Mouse (Mus musculus): ENCODE measurements around the gene Wdr95. TPM values are rescaled to one million over a fixed set of nuclear protein-coding genes. Genes with fewer than 3 reads are reported as not detected.
A peak's percentile ranks its signal among the peaks of the same experiment; 100 is the strongest.
"Not testable (repeated sequence)": the region's sequence is repeated elsewhere in the genome, so short reads cannot be mapped to it uniquely, and the experiment has no call there.

Gene Wdr95
- total RNA-seq, 2 experiments from 2014 or later = 0.30 TPM; not detected in 1

DNA sequence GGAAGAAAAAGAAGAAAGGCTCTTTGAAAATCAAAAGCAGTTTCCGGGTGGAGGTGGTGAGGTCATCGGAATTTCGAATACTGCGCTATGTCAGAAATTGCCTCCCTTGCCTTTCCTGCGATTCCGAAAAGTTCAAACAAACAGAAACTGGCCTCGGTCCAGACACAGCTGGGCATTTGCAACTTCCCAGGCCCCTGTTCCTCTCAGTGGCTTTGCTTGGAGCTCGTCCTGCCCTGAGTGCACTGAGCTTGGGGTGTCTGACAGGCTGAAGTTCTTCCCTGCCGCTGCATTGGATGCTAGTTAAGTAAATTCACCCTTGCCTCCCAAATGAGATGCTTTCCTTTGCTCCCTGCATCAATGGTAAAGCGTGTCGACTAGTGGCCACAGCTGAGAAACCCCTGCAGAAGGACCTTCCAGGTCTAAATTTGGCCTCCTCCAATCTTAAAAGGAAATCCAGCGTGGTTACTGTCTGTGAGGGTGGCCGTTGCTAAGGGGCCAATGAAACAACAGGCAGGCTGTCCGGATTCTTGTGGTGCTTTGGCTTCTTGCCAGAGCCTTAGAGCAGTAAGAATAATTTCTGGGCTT, 14.3 kb upstream of the Wdr95 start:
- intact Hi-C loops (cut with DNase I) = no loop called here
- DNase-seq = peak in 1 of 2 experiments; percentile 24

DNA sequence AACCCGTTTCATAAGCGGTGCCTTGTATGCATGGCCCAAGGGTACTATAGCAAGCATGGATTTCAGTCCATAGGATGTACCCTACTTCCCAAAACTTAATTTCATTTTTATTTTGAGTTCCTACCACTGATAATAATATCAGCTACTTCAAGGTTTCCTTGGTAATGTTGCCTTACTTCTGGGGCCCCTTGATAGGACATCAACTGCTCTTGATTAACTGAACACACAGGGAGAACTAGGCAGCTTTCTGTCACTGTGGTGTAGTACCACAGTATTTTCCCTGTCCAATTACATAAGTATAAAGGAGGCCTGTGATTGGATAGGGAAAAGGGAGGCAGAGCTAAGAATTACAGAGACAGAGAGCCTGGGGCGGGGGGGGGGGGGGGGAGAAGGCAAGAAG, 13.6 kb upstream of the Wdr95 start:
- DNase-seq = no peak
- intact Hi-C loops (cut with DNase I) = no loop called here

DNA sequence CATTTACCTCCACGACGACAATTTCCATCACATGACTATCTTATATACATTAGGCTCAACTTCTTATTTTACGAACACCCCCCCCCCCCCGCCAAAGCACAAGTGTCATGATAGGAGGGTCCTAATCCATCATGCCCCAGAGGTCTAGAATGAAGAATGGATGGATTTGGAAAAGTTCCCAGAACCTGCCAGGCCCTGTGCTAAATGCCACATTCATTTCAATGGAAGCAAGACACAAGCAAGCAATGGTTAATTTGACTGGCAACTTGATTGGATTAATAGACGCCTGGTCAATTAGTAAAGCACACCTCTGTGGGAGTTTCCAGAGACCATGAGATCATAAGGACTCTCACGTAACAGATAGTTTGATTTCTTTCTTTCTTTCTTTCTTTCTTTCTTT, 11.4 kb upstream of the Wdr95 start:
- DNase-seq = no peak
- intact Hi-C loops (cut with DNase I) = no loop called here

DNA sequence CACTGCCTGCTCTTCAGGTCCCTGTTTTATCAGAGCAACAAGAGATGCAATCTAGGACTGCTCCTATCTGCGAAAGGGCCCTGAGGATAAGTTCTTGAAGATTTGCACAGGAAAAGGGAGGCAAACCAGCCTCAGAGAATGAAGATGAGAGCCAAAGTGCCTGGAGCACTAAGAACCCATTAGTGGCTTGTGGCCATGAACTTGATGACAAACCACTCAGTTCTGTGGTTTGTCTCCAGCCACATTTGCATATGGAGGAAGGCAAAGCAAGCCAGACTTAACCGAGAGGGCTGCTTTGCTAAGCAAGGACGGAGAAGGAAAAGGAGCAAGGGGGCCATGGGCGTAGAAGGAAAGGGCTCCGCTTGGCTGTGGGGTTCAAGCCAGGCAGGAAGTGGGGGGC, 7.7 kb upstream of the Wdr95 start:
- no peak for DNase-seq
- intact Hi-C loops (cut with DNase I) = no loop called here

DNA sequence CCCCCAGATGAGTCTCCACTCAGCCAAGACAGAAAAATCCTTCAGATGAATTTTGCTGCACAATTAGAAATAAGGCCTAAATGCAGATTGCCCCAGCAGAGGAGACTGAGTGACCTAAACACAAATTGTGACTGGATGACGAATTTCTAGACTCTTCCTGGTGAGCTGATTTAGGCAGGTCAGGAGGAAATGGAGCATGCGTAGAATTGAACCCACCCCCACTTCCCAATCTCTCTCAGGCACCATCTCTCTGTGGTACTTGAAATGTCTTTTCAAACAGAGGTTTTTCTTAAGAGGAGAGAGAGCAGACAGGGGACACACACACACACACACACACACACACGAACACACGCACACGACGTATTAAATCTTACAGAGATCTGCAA, 4.6 kb upstream of the Wdr95 start:
- intact Hi-C loops (cut with DNase I) = no loop called here
- no peak for DNase-seq

DNA sequence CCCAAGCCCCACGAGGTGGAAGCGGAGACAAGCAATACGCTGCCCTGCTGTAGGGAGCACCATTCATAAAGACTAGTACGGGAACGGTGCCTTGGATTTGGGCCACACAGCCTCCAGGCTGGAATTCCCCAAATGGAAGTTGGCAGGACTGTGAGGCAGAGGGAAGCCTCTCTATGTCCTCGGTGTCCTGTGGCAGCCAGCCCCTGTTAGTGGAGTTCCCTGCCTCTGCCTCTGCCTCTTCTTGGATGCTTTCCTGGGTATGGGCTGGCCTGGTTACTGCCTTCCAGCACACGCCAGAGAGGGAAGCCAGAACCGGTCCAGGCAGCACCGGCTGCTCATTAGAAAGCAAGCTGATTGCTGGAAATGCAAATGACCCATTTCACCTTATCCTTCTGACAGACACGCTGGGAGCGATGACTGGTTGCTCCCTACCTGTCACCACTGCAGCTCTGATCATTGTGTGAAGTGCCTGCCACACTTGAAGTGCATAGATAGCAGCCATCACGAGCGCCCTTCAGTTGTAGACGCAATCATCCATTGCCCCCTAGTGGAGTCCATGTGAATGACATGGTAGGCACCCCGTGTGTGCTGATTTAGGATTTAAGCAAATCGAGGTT, 4.1 kb upstream of the Wdr95 start:
- intact Hi-C loops (cut with DNase I) = no loop called here
- peak; percentile 70 to 72 for DNase-seq

DNA sequence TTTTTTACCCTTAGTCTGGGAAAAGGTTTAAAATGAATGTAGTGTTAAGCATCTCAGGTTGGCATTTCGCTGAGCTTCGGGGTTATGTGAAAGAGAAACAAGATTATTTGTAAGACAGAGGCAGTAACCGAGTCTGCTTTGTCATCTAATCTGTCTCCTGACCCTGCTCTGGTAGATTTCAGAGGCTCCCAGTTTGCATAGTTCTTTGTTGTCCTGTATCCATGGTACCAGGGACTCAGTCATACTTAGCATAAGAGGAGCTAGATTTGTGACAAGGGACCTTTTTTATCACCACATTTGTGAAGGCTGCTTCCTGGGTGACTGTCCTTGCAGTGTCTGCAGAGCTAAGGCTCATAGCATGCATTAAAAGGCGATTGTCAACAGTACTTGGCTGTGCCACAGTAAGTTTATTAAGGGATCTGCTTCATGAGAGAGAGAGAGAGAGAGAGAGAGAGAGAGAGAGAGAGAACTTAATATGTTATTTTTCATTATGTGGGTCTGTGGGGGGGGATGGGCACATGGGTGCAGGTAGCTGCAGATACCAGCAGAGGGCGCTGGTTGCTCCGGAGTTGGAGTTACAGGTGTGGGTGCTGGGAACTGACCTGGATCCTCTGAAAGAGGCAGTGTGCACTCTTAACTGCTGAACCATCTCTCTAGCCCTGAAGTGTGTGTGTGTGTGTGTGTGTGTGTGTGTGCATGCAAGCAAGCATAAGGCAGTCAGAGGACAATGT, 3.3 kb upstream of the Wdr95 start:
- intact Hi-C loops (cut with DNase I) = loop anchor here (5.0 kb wide), 1 partner anchor 73 kb away; no protein-coding TSS in a partner anchor
- DNase-seq = no peak

DNA sequence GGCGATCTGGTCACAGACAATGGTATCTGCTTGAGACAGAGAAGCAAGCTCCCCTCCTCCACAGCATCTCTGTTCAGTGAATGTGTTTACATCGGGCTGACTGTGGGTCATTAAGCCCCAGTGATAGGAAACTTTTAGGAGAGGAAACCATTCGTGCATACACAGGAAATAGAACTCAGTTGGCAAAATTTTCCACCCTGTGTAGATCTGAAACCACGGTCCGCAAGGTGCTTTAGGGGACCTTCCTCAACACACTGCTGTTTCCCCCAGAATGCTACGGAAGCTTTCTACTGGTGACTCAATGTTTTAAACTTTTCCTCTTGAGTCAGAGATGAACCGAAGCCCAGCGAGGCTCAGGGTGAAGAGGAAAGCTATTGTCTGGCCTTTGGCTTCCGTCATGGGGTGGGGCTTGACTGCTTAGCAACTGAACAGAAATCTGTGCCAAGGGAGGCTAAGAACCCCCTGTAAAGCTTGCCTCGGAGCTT, 2.0 kb upstream of the Wdr95 start:
- intact Hi-C loops (cut with DNase I) = loop anchor here (5.0 kb wide), 1 partner anchor 74 kb away; no protein-coding TSS in a partner anchor
- DNase-seq = peak in 1 of 2 experiments; percentile 30

DNA sequence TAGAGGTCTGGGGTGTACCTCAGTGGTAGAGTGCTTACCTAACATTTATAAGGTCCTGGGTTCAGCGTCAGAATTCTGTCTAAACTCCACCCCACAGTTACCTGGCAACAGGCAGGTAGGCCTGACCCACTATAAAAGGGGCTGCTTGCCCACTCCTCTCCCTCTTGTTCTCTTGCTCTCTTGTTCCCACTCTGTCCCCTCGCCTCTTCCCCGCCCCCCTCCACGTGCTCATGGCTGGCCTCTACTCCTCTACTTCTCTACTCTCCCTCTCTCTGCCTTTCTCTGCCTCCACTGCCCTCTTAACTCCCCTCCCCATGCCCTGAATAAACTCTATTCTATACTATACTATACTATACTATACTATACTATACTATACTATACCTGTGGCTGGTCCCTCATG, 1.2 kb upstream of the Wdr95 start:
- not testable (repeated sequence) for DNase-seq
- intact Hi-C loops (cut with DNase I) = loop anchor here (5.0 kb wide), 1 partner anchor 75 kb away; no protein-coding TSS in a partner anchor

DNA sequence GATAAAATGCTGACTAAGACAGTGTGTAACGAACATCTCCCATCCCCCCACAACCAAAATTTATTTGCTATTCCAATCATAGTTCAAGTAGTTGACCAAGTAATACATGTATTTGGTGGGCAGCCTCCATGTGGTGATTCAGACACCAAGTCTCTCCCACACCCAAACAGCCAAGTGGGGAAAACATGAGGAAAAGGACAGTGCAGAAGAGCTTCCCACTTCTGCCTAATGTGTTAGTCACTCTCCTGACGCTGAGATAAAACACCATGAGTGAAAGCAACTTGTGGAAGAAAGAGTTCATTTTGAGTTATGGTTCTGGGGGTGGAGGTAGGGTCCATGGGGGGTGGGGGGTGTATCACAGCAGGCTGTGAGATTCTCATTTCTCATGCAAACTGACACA, 5.4 kb downstream of the Wdr95 start:
- DNase-seq = no peak
- intact Hi-C loops (cut with DNase I) = no loop called here

DNA sequence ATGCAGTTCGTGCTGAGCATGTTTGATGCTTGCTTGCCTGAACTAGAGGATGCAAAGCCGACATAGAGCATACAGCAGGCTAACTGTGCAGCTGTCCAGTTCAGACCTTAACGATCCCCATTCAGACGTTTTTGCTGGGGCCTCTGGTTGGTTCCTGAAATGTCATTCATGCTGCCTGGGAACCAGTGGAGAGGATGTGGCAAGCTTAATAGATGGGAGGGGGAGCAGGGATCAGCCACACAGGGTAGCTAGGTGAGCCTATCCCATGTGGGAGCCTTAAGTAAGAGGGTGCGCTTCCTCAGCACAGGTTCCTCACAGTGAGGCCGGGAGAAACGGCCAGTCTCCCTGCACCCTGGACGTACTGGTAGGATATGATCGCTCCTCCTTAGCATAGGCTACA, 7.5 kb downstream of the Wdr95 start:
- DNase-seq = no peak
- intact Hi-C loops (cut with DNase I) = no loop called here

DNA sequence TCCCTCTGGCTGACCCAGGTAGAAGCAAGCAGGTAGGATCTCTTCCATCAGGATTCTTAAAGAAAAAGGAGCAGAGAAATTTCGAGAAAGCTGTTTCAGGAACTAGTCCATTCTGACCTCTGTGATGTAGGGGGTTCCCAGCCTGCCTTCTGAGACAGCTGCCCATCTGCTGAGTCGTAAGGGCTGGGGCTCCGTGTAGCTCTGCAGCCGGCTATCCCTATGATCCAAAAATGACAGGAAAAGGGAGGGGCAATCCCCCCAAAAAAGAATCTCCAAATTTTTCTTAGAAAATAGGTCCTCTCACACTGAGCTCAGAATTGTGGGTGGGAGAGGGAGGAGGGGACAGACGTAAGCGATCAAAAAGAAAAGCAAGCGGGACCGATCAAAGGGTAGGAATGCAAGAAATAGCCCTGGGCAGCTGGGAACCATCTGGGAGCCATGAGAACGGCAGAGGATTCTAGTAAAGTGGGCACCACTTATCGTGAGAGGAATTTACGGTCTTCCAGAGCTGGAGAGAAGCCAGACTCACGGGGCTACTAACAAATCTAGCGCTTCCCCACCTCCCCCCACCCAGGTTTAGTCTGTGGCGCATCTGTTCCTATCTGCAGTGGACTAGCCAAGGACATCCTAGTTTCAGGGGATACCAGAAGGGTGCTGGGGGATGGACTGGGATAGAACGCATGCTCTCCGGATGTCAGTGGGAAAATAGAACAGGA, 9.5 kb downstream of the Wdr95 start:
- DNase-seq = no peak
- intact Hi-C loops (cut with DNase I) = no loop called here

DNA sequence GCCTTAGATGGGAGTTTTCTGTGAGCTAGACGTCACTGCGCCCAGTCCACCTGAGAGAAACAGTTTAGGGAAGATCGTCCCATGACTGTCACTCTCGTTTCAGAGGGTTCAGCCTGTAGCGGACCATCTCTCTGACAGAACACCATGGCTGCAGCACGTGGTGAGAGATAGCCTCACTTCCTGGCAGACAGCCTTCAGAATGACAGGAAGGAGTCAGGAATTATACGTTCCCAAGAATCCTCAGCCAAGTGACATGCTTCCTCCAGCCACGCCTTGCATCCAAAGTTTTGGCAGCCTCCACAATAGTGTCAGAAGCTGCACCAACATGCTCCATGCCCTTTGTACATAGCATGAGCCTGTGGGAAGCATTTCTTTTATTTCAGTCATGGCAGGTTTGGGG, 10.1 kb downstream of the Wdr95 start:
- DNase-seq = no peak
- intact Hi-C loops (cut with DNase I) = no loop called here

DNA sequence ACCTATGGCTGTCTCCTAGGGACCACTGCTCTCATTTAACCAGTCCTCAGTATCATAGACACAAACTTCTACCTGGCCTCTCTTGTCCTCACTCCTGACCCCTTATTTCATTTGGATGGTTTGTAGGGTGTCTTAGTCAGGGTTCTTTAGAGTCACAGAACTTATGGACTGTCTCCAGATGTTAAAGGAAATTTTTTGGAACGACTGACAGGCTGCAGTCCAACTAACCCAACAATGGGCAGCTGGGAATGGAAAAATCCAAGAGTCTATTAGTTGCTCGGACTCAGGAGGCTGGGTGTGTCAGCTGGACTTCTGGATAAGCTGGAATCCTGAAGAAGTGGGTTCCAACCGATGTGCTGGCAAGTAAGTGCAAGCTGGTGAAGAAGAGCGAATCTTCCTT, 10.6 kb downstream of the Wdr95 start:
- intact Hi-C loops (cut with DNase I) = no loop called here
- DNase-seq = no peak

DNA sequence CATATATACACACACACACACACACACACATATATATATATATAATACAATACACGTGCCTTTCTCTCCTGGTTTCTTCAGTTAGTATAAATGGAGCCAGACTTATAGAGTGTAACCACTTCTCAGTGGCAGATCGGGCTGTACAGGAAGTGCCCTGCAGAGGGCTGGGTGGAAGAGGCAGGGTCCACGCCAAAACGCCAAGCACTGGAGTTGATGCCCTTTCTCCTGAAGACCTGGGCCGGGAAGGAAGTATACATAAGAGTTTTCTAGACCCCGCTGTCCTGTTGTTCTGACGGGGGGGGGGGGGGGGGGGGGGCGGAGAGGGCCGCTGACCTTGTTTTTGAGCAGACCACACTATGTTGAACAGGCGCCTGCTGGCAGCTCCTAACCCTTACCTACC, 22.7 kb downstream of the Wdr95 start:
- DNase-seq = no peak
- intact Hi-C loops (cut with DNase I) = no loop called here

DNA sequence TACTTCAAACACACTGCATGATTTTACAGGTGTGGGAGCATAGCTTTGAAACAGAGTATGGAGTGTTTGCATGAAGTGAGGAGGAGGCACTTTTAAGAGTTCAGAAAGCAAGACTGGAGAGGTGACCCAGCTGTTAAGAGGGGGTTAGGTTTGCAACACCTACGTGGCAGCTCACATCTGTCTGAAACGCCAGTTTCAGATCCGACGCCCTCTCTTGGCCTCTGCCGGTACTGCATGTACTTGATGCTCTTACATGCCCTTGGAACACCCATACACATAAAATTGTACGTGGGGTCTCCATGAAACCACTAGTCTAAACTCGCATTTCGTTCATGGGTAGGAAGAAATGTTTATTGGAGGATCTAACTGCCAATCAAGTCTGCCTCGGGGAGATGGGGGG, 24.3 kb downstream of the Wdr95 start:
- no peak for DNase-seq
- intact Hi-C loops (cut with DNase I) = no loop called here

DNA sequence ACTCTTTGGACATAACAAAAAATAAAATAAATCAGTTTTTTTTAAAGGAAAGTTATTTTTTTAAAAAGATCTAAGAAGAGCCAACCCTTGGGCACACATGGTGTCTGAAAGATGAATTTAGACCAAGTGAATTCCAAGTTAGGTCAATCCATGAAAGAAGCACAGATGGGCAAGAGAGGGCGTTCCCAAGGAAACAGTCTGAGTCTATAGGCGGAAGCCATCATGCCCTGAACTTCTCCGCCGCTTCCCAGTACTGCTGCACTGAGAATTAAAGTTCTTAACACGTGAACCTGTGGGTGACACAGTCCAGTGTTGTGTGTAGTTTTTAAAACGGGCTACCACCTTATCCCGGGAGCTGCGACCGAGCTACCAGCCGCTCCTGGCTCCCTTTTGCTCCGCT, 24.9 kb downstream of the Wdr95 start:
- DNase-seq = no peak
- intact Hi-C loops (cut with DNase I) = no loop called here

DNA sequence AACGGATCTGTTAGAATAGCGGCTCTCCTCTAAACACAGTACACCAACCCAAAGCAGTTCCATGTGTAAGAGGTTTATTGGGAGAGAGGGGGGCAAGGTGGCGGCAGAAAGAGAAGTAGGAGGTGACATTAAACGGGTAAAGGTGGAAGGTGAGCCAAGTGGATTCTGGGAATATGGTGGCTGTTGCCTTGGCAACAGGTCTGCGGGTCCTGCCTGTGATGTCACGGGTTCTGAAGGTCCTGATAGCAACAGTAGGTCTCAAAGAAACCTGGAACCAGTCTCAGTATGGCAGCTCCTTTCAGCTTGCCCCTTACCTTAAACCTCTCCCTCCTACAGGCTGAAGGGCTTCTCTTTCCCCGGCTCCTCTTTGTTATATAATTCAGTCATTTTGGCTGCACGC, 25.9 kb downstream of the Wdr95 start:
- no peak for DNase-seq
- intact Hi-C loops (cut with DNase I) = no loop called here

DNA sequence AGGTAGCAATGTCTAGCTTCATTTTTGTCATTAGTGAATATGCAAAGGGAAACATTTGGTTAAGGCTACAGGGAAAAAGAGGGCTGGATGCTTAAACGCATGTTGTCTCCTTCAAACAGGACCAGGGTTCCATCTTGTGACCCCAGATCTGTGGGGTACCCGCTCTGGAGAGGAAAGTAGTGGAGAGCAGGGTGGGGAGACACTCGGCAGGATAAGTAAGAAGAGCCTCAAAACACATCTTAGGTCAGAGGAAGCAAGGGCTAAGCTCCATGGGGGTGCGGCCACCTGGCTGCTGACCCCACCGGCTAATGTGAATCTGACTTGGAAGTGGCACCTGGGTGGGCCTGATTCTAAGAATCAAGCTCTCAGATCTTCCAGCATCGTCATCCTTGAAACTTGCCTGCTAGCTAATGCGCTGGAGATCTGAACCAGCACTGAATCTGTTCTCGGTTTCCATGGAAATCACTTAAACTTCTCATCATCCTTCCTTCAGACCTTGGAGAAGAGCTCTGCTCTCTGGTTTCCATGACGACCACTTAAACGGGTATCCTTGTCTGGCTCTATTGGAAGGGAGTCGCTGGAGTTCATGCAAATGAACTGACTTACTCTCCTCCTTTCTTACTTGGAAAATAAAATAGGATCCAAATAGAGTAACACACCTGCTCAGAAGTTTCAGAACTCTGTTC, 32.6 kb downstream of the Wdr95 start:
- intact Hi-C loops (cut with DNase I) = no loop called here
- no peak for DNase-seq

DNA sequence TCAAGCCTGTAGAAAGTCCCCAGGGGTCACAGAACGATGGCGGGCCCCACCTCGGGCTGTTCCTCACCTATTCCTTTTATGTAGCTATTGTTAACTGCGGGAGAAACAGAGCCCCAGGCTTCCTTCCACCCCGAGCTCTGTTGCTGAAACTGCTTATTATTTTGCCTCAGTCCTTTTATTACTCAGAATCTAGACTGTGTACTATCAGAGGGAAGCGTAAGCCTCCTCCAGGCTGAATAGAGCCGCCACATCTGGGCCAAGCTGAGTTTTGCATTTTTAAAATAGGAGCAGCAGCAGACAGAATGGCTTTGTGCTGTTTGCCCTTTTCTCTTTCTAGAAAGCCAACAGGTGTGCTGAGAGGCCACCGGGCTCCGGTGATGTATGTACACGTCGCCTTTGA, 37.5 kb downstream of the Wdr95 start:
- DNase-seq = no peak
- intact Hi-C loops (cut with DNase I) = no loop called here

DNA sequence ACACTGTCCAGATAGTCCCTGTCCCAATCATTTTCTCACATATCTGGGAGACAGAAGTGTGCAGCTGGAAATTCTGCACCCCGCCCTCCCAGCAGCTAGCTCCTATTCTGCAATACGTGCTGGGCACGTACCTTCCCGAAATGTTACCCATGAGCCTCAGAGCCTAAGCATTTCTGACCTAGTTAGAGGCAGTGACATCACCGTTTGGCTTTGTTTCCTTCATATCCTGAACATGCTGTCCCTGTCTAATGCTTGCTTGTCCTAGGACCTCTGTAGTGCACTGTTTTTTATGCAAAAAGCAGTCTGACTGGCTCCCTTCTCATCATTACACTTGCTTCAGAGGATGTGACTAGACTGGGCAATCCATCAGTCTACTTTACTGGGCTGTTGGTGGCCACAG, 38.5 kb downstream of the Wdr95 start:
- intact Hi-C loops (cut with DNase I) = no loop called here
- DNase-seq = peak in 1 of 2 experiments; percentile 57
